Mouse (Mus musculus) ES-E14 (cell line): Measurements from ENCODE around the gene Foxn3. TPM values are rescaled to one million over a fixed set of nuclear protein-coding genes. Genes with fewer than 3 reads are reported as not detected.

Source experiments
- DNase-seq: peaks from one replicate; pipeline ENCODE4 v3.0.0-alpha.2; 2013; ENCODE audit warnings: low read depth, low spot score
- H3K27ac ChIP-seq: 2 replicates; pipeline ENCODE4 v1.5.1; 2012; ENCODE audit warnings: low read depth, mild to moderate bottlenecking, low read length, moderate library complexity, mixed read lengths; ENCODE audit not compliant: poor library complexity, insufficient read depth, severe bottlenecking
- H3K36me3 ChIP-seq: 2 replicates; pipeline ENCODE4 v1.6.1; 2012; ENCODE audit warnings: mild to moderate bottlenecking, low read length, moderate library complexity, mixed read lengths; ENCODE audit not compliant: control insufficient read depth, poor library complexity, insufficient read depth, severe bottlenecking
- H3K4me1 ChIP-seq, 2 experiments: fragments of 150-350 bp in 1 of 2; sonication (generic) in 1 of 2; 2 replicates each; pipeline ENCODE4 v1.6.1; 2012; ENCODE audit warnings: low read length in 2 of 2, mild to moderate bottlenecking in 1 of 2, mixed read lengths in 1 of 2; ENCODE audit not compliant: control insufficient read depth in 2 of 2, insufficient read depth in 2 of 2, poor library complexity in 1 of 2
- H3K4me3 ChIP-seq, 2 experiments: fragments of 150-350 bp in 1 of 2; sonication (generic) in 1 of 2; 2 replicates each; pipeline ENCODE4 v1.5.1; 2012; ENCODE audit warnings: low read length in 2 of 2, low read depth in 1 of 2, mild to moderate bottlenecking in 1 of 2, mixed read lengths in 1 of 2; ENCODE audit not compliant: insufficient read depth in 1 of 2, poor library complexity in 1 of 2, severe bottlenecking in 1 of 2
- H3K9ac ChIP-seq: 2 replicates; pipeline ENCODE4 v1.6.1; 2012; ENCODE audit warnings: low read depth, mild to moderate bottlenecking, low read length, mixed read lengths; ENCODE audit not compliant: poor library complexity, insufficient read depth, severe bottlenecking
- H3K9me3 ChIP-seq: fragments of 150-350 bp; sonication (generic); 2 replicates; pipeline ENCODE4 v1.6.1; 2012; ENCODE audit warnings: low read depth, mild to moderate bottlenecking, low read length; ENCODE audit not compliant: control insufficient read depth, insufficient read depth
- CHD2 ChIP-seq: IDR thresholded peaks from 2 replicates; pipeline ENCODE4 v1.6.1; 2014; ENCODE audit warnings: mild to moderate bottlenecking, low read depth, low read length, inconsistent platforms
- HCFC1 ChIP-seq: IDR thresholded peaks from 2 replicates; pipeline ENCODE4 v1.6.1; 2012; ENCODE audit warnings: low read length, inconsistent platforms, borderline replicate concordance; ENCODE audit not compliant: insufficient read depth
- MAFK ChIP-seq: IDR thresholded peaks from 2 replicates; pipeline ENCODE4 v1.6.1; 2014; ENCODE audit warnings: mild to moderate bottlenecking, low read depth, low read length, inconsistent platforms; ENCODE audit not compliant: insufficient read depth
- ZC3H11A ChIP-seq: IDR thresholded peaks from 2 replicates; pipeline ENCODE4 v1.6.1; 2012; ENCODE audit warnings: low read depth, mild to moderate bottlenecking, inconsistent platforms, low read length, borderline replicate concordance
- ZNF384 ChIP-seq: IDR thresholded peaks from 2 replicates; pipeline ENCODE4 v1.6.1; 2012; ENCODE audit warnings: low read depth, low read length, inconsistent platforms
- in situ Hi-C, 2 experiments: fragments of 600-800 bp; cut with MboI; formaldehyde crosslinking; loops; one replicate each; pipeline ENCODE4 v1.15.1; 2025; ENCODE audit warnings: low sequenced_read_pairs in 2 of 2, inconsistent platforms in 1 of 2; ENCODE audit not compliant: unreplicated experiment in 2 of 2
- total RNA-seq: library from RNA; depleted of rRNA; stranded (reverse); fragments of 300-350 nt; gene quantifications from 2 replicates; pipeline ENCODE4 v1.2.3, GENCODE M21; 2012

Gene Foxn3
- total RNA-seq, 1 experiment: 34.6 TPM

GRCm38 (mm10) chr12:99209801-99210200, 353.6 kb downstream of the Foxn3 start:
- in situ Hi-C loops: no loop called here
- TF ChIP-seq ZNF384: no peak
- no peak for TF ChIP-seq MAFK
- TF ChIP-seq CHD2: no peak
- no peak for TF ChIP-seq ZC3H11A
- TF ChIP-seq HCFC1: no peak
- H3K27ac ChIP-seq: no peak overlapping the region
- H3K36me3 ChIP-seq: peaks cover 12% of the 10 kb centered on the region; the same call in 1 of the 2 replicates
- no peak overlapping the region for H3K4me3 ChIP-seq
- H3K9ac ChIP-seq: no peak overlapping the region
- H3K4me1 ChIP-seq: no peaks in the 10 kb centered on the region
- DNase-seq: no peak
- H3K9me3 ChIP-seq: no peaks in the 10 kb centered on the region

- H3K9ac ChIP-seq: no peak overlapping the region
- in situ Hi-C loops: no loop called here
- H3K9me3 ChIP-seq: no peaks in the 10 kb centered on the region
- H3K4me1 ChIP-seq: no peaks in the 10 kb centered on the region
- no peak overlapping the region for H3K27ac ChIP-seq
- H3K4me3 ChIP-seq: no peak overlapping the region
- no peak for DNase-seq
- H3K36me3 ChIP-seq: peaks cover 12% of the 10 kb centered on the region; the same call in 1 of the 2 replicates
- TF ChIP-seq CHD2: no peak
- no peak for TF ChIP-seq MAFK
- TF ChIP-seq ZNF384: no peak
- no peak for TF ChIP-seq HCFC1
- TF ChIP-seq ZC3H11A: no peak
These were observed 355.1 kb downstream of the Foxn3 start for GRCm38 (mm10) chr12:99208251-99208650.

GRCm38 (mm10) chr12:99207014-99207612, 356.3 kb downstream of the Foxn3 start:
- H3K9me3 ChIP-seq: no peaks in the 10 kb centered on the region
- in situ Hi-C loops: no loop called here
- no peak overlapping the region for H3K4me3 ChIP-seq
- no peaks in the 10 kb centered on the region for H3K4me1 ChIP-seq
- H3K27ac ChIP-seq: no peak overlapping the region
- H3K36me3 ChIP-seq: peaks cover 5% of the 10 kb centered on the region; the same call in 1 of the 2 replicates
- no peak for DNase-seq
- TF ChIP-seq ZNF384 (no peak), CHD2 (no peak), HCFC1 (no peak), ZC3H11A (no peak), MAFK (no peak)
- H3K9ac ChIP-seq: no peak overlapping the region

GRCm38 (mm10) chr12:99205734-99206133, 357.6 kb downstream of the Foxn3 start:
- Histone ChIP-seq H3K9me3 (no peaks in the 10 kb centered on the region), H3K36me3 (peaks cover 5% of the 10 kb centered on the region; the same call in 1 of the 2 replicates), H3K27ac (no peak overlapping the region), H3K4me3 (no peak overlapping the region), H3K9ac (no peak overlapping the region), H3K4me1 (no peaks in the 10 kb centered on the region)
- in situ Hi-C loops: no loop called here
- no peak for DNase-seq
- TF ChIP-seq CHD2 (no peak), ZC3H11A (no peak), ZNF384 (no peak), HCFC1 (no peak), MAFK (no peak)

GRCm38 (mm10) chr12:99199124-99199483, 364.3 kb downstream of the Foxn3 start:
- Histone ChIP-seq H3K9ac (no peak overlapping the region), H3K4me1 (peaks cover 0 to 5% of the 10 kb centered on the region in 2 experiments; a peak in 2 of 4 replicates), H3K9me3 (no peaks in the 10 kb centered on the region), H3K36me3 (peaks cover 9% of the 10 kb centered on the region; the same call in 1 of the 2 replicates), H3K27ac (no peak overlapping the region), H3K4me3 (no peak overlapping the region)
- DNase-seq: no peak
- in situ Hi-C loops: no loop called here
- TF ChIP-seq ZC3H11A (no peak), CHD2 (no peak)
